Mouse (Mus musculus) heart, embryonic 16.5 days (tissue): ENCODE measurements around the gene Ddx19a. TPM values are rescaled to one million over a fixed set of nuclear protein-coding genes. Genes with fewer than 3 reads are reported as not detected.

Source experiments
- ATAC-seq: fragments of 200-750 bp; cut with Nextera tagmentation; replicated peaks from 2 replicates; pipeline ENCODE4 v1.8.0; 2017; ENCODE audit warnings: moderate number of reproducible peaks; ENCODE audit not compliant: insufficient read depth, low FRiP score; ENCODE audit errors: extremely low read depth
- H3K27ac ChIP-seq: fragments of 300-500 bp; sonication (generic); 2 replicates; pipeline ENCODE4 v1.5.1; 2014; ENCODE audit warnings: mild to moderate bottlenecking, low read length, control low read depth, moderate library complexity
- H3K27me3 ChIP-seq: fragments of 300-500 bp; sonication (generic); 2 replicates; pipeline ENCODE4 v1.6.1; 2014; ENCODE audit warnings: low read length, mixed read lengths; ENCODE audit not compliant: control insufficient read depth, insufficient read depth
- H3K36me3 ChIP-seq: fragments of 300-500 bp; sonication (generic); 2 replicates; pipeline ENCODE4 v1.6.1; 2014; ENCODE audit not compliant: control insufficient read depth, insufficient read depth
- H3K4me1 ChIP-seq: fragments of 300-500 bp; sonication (generic); 2 replicates; pipeline ENCODE4 v1.6.1; 2014; ENCODE audit warnings: low read length, mixed read lengths; ENCODE audit not compliant: control insufficient read depth, insufficient read depth
- H3K4me2 ChIP-seq: fragments of 300-500 bp; sonication (generic); 2 replicates; pipeline ENCODE4 v1.6.1; 2014; ENCODE audit warnings: low read depth, mild to moderate bottlenecking, control low read depth, low read length
- H3K4me3 ChIP-seq: fragments of 300-500 bp; sonication (generic); 2 replicates; pipeline ENCODE4 v1.5.1; 2014; ENCODE audit warnings: mild to moderate bottlenecking, control low read depth, low read length
- H3K9ac ChIP-seq: fragments of 300-500 bp; sonication (generic); 2 replicates; pipeline ENCODE4 v1.6.1; 2014; ENCODE audit warnings: low read length, control low read depth
- H3K9me3 ChIP-seq: fragments of 300-500 bp; sonication (generic); replicated peaks from 2 replicates; pipeline ENCODE4 v1.6.1; 2016; ENCODE audit warnings: low read length; ENCODE audit not compliant: control insufficient read depth
- WGBS: fragments of 180-500 bp; shearing (Covaris S2); extraction: QIAGEN DNeasy Blood & Tissue Kit; methylation state at CpG from one replicate; pipeline ENCODE4 v1.1.7; 2014; 5-methylcytosine and 5-hydroxymethylcytosine counted together
- polyA plus RNA-seq: library from polyadenylated mRNA; unstranded; fragments of >200 nt; fragmentation: Nextera tagmentation; extraction: Ambion mirVana; gene quantifications from 2 replicates; pipeline ENCODE4 v1.2.1, GENCODE M21; 2015

Gene Ddx19a
- 8.4 and 10.3 TPM in 2 replicates for polyA plus RNA-seq

DNA sequence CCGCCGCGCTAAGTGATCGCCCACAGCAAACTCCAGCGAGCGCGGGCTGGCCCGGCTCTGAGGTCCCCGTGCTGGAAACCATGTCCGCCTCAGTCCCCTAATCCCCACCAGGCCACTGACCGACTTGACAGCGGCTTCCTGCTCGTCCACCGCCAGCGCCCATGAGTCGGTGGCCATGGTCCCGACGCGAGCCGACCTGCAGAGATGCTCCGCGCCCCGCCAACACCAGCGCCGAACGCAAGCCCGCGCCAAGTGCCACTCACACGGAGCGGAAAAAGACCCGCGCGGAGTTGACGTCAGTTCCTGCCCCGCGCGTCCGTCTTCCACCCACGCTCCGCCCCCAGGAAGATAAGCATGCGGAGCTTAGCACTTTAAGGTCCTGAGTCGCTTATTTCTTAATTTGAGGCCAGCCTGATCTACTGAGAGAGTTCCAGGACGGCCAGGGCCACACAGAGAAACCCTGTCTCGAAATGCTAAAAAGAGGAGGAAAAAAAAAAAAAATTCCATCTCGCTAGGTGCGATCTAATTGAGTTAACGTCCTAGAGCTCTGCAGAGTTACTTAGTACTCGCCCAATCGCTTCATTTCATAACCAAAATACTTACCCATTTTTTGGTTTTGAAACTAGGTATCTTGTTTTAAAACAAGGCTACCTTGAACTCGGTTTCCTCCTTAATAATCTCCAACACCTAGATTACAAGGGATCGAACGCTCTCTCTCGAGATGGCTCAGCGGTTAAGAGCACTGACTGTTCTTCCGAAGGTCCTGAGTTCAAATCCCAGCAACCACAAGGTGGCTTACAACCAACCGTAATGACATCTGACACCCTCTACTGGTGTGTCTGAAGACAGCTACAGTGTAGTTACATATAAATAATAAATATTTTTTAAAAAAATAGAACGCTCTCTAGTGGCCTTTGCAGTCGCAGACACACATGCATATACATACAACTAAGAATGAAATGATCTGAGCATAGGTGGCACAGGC, at the start of gene Ddx19a:
Ddx19a (minus strand) TSS at position 254 of the 985 bp plus-strand sequence.
- Histone ChIP-seq H3K27me3 (no peaks in the 10 kb centered on the region), H3K9me3 (no peaks in the 10 kb centered on the region), H3K4me1 (peaks cover 10% of the 10 kb centered on the region), H3K9ac (peak within 1 kb of the TSS; percentile 91), H3K4me3 (peak within 1 kb of the TSS; percentile 90), H3K36me3 (peaks cover 6% of the 10 kb centered on the region), H3K4me2 (peak within 1 kb of the TSS; percentile 64), H3K27ac (peak within 1 kb of the TSS; percentile 86)
- WGBS = 4% methylated on average over 58 of the region's 58 CpGs
- peak; percentile 90 for ATAC-seq

DNA sequence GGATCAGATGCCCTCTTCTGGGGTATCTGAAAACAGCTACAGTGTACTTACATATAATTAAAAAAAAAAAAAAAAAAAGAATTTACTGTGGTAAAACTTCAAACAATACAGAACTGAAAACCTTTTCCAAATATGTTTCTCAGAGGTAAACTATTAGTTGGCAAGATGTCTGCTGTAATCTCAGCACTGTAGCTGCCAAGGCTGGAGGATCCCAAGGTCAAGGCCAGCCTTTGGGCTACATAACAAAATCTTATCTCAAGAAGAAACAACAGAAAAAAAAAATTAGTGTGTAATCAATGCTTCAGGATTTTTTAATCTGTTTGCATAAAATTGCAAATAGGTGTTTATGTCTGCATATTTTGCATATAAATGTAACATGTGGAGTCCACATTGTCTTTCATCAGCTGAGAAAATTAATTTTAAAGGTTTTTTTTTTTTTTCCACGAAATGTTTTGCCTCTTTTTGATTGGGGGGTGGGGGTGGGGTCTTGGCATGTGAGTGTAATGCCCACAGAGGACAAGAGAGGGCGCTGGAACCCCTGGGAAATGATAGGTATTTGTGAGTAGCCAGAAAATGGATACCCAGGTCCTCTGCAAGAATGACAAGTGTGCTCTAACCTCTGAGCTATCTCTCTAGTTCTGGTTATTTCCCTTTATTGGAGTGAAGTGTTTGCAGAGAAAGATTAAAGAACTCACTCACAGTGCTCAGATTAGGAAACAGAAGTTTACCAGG, 46.6 kb upstream of the Ddx19a start:
- ATAC-seq = no peak
- Histone ChIP-seq H3K9me3 (no peaks in the 10 kb centered on the region), H3K36me3 (peaks cover 85% of the 10 kb centered on the region)

DNA sequence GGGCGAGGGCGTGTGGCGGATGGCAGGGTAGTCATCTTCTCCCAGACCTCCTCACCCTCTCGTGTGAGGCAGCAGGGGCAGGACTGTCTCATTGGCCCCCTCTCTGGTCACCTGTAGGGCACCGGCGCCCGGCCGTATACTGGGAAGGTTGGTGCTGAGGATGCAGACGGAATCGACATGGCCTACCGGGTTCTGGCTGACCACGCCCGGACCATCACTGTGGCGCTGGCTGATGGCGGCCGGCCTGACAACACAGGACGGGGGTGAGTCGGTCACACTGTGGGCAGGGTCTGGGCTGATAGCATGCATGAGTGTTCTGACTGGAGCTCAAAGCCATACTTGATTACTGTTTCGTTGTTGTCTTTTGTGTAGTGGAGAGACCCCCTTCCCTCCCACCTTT, 44.9 kb upstream of the Ddx19a start:
- no peaks in the 10 kb centered on the region for H3K9me3 ChIP-seq
- H3K27me3 ChIP-seq = no peaks in the 10 kb centered on the region
- ATAC-seq = no peak
- no peaks in the 10 kb centered on the region for H3K4me1 ChIP-seq
- no peak overlapping the region for H3K4me2 ChIP-seq
- H3K36me3 ChIP-seq = peaks cover 79% of the 10 kb centered on the region
- no peak overlapping the region for H3K27ac ChIP-seq
- H3K4me3 ChIP-seq = no peak overlapping the region
- no peak overlapping the region for H3K9ac ChIP-seq
- 94% methylated on average over 19 of the region's 19 CpGs for WGBS

More for the DNA sequence above, 46.6 kb upstream of the Ddx19a start:
- 45% methylated on average over 2 of the region's 2 CpGs for WGBS
- no peak overlapping the region for H3K4me2 ChIP-seq
- H3K9ac ChIP-seq = no peak overlapping the region
- H3K27ac ChIP-seq = no peak overlapping the region
- H3K4me1 ChIP-seq = no peaks in the 10 kb centered on the region
- no peak overlapping the region for H3K4me3 ChIP-seq
- no peaks in the 10 kb centered on the region for H3K27me3 ChIP-seq

DNA sequence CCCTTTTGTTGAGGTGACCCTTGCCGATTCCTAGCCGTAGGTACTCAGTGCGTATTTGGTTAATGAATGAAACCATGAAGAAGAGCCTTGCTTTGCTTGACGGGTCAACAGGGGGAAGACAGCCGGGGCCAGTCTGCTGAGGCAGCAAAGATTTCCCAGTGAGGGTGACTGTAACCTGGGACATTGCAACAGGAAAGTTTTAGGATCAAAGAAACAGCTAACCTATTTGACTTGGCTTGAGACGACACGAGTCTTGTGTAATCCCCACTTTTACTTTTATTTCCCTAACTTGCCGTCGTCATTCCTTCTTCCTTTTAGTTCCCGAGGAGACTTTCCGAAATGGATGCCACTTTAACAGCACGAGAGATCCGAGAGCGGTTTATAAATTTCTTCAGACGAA, 39.0 kb upstream of the Ddx19a start:
- Histone ChIP-seq H3K9me3 (no peaks in the 10 kb centered on the region), H3K27ac (no peak overlapping the region), H3K9ac (no peak overlapping the region), H3K36me3 (peaks cover 33% of the 10 kb centered on the region), H3K4me2 (no peak overlapping the region), H3K4me3 (no peak overlapping the region), H3K4me1 (peaks cover 8% of the 10 kb centered on the region), H3K27me3 (peaks cover 1% of the 10 kb centered on the region; the same call in 1 of the 2 replicates)
- WGBS = 93% methylated on average over 15 of the region's 15 CpGs
- no peak for ATAC-seq

DNA sequence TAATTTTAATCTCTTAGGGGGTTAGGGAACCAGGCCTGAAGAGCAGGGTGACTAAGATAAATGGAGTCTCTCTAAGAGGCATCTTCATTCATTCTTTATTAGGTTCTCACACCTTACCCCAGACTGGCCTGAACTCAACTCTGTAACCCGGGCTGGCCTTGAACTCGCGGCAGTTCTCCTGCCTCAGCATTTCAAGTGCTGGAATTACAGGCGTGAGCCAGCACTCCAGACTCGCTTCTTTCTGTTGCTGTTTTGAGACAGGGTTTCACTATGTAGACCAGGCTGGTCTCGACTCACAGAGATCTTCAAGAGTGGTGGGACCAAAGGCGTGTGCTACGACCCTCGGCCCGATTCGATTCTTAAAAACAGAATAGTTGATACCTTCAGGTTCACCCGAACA, 36.7 kb upstream of the Ddx19a start:
- Histone ChIP-seq H3K9me3 (no peaks in the 10 kb centered on the region), H3K9ac (peak overlapping the region; percentile 77), H3K4me2 (peak overlapping the region; percentile 82), H3K4me1 (peaks cover 8% of the 10 kb centered on the region), H3K36me3 (peaks cover 17% of the 10 kb centered on the region), H3K27me3 (peaks cover 4% of the 10 kb centered on the region; the same call in 1 of the 2 replicates), H3K4me3 (peak overlapping the region; percentile 96), H3K27ac (peak overlapping the region; percentile 61)
- WGBS = 15% methylated on average over 12 of the region's 12 CpGs
- ATAC-seq = 0 out of 2 replicates have a peak, but pooled peaks have one; percentile 4

DNA sequence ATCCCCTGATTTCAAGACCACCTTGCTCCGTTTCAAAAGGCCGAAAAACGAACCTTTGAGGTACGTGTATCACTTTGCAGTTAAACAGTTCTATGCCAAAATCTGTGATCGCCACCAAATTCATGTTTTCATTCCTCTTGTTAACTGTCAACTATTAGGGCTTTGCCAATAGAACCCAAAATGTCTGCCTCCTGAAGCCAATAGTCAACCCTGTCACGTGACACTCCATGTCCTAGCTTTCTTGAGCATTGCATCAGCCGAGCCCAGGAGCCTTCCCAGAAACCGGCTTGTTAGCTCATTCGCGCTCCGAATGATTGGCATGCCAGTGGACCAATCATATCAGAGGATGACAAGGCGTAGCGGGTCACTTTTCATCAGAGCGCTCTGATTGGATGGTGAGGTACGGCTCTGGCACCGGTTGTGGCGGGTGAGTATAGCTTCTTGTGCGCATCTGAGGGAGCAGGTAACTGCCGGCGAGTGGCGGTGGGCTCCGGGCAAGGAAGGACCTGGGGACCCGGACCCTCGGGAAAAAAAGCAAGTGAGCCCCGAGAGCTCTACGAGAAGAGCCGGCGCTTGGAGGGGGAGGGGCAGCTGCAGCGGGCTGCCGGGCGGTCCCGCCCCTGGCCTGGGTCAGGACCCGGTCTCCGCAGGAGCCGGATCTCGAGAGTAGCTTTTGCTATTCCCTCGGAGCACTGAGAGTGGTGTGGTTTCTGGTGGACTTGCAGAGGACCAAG, 36.0 kb upstream of the Ddx19a start:
- WGBS = 5% methylated on average over 37 of the region's 37 CpGs
- peaks cover 15% of the 10 kb centered on the region for H3K36me3 ChIP-seq
- H3K4me1 ChIP-seq = peaks cover 8% of the 10 kb centered on the region
- peak overlapping the region; percentile 61 for H3K27ac ChIP-seq
- peak overlapping the region; percentile 77 for H3K9ac ChIP-seq
- peak overlapping the region; percentile 82 for H3K4me2 ChIP-seq
- H3K27me3 ChIP-seq = peaks cover 4% of the 10 kb centered on the region; the same call in 1 of the 2 replicates
- no peaks in the 10 kb centered on the region for H3K9me3 ChIP-seq
- peak overlapping the region; percentile 96 for H3K4me3 ChIP-seq
- peak; percentile 100 for ATAC-seq

DNA sequence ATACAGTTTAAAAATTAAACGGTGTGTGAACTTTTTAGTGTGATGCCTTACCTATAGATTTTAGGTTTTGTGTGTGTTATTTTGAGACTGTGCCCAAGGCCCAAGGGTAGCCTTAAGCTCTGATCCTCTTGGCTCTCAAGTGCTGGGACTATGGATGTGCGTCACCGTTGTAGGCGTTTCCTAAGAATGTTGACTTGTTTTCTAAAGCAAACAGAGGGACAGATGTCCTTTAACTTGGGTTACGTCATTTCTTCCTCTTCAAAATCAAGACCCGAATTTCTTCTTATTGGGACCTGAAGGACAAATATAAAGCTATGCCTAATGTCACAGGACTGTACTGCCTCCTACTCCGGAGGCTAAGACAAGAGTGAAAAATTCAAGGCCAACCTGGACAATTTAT, 35.3 kb upstream of the Ddx19a start, which contains the start of gene Aars:
Aars (plus strand) TSS at position 229 of the 400 bp plus-strand sequence.
- Histone ChIP-seq H3K4me3 (peak within 1 kb of the TSS; percentile 96), H3K27me3 (peaks cover 4% of the 10 kb centered on the region; the same call in 1 of the 2 replicates), H3K36me3 (peaks cover 10% of the 10 kb centered on the region), H3K27ac (peak within 1 kb of the TSS; percentile 61), H3K4me2 (peak within 1 kb of the TSS; percentile 82), H3K9ac (peak within 1 kb of the TSS; percentile 77), H3K9me3 (no peaks in the 10 kb centered on the region), H3K4me1 (peaks cover 8% of the 10 kb centered on the region)
- WGBS = 95% methylated on average over 7 of the region's 7 CpGs
- no peak for ATAC-seq

DNA sequence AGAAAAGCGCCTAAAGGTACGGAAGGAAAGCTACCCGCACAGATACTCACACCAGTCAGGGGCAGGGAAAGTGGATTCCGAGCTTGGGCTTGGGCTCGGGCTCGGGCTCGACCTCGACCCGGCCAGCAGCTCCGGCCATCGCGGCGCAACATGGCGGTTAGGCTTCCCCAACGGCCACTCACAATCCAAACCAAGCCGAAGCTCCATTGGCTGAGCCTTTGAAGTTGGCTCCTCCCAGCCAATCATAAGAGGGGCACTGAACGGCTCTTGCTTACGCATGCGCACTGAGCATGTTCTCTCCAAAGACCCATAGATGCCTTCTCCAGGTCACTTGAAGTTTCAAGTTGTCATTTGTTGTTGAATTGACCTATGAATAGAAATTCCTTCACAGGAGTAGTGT, 34.0 kb upstream of the Ddx19a start, which contains the start of gene Ddx19b:
Ddx19b (minus strand) TSS at position 180 of the 400 bp plus-strand sequence.
- no peak for ATAC-seq
- WGBS = 92% methylated on average over 19 of the region's 19 CpGs
- Histone ChIP-seq H3K4me3 (no peak within 1 kb of the TSS), H3K4me2 (no peak within 1 kb of the TSS), H3K27me3 (peaks cover 4% of the 10 kb centered on the region; the same call in 1 of the 2 replicates), H3K9ac (no peak within 1 kb of the TSS), H3K4me1 (peaks cover 11% of the 10 kb centered on the region), H3K27ac (no peak within 1 kb of the TSS), H3K9me3 (no peaks in the 10 kb centered on the region), H3K36me3 (peaks cover under 1% of the 10 kb centered on the region; the same call in 1 of the 2 replicates)
